Mouse (Mus musculus) CD4-positive, CD25-positive, alpha-beta regulatory T cell, adult 2 months (primary cell): Measurements from ENCODE around the gene Cend1.

Source experiments
- DNase-seq: peaks from one replicate; pipeline ENCODE4 v3.0.0-alpha.2; 2012; ENCODE audit warnings: low read depth, low spot score

The Cend1 gene

GRCm38 (mm10) chr7:141429310-141429709 is at the start of gene Cend1:
Gene Cend1, minus strand, starts transcription at chr7:141429491.
- DNase-seq: peak; percentile 59

GRCm38 (mm10) chr7:141478270-141478748 is 49.0 kb upstream of the Cend1 start:
- DNase-seq: no peak

GRCm38 (mm10) chr7:141477578-141478269 is 48.4 kb upstream of the Cend1 start:
- DNase-seq: no peak

- peak; percentile 23 for DNase-seq
Observed at GRCm38 (mm10) chr7:141476981-141477370, 47.7 kb upstream of the Cend1 start.

GRCm38 (mm10) chr7:141476226-141476980 is 47.1 kb upstream of the Cend1 start:
- peak; percentile 45 for DNase-seq

GRCm38 (mm10) chr7:141475805-141476158 is 46.5 kb upstream of the Cend1 start:
- no peak for DNase-seq

- DNase-seq: peak; percentile 90
Observed at GRCm38 (mm10) chr7:141475011-141475804, 45.9 kb upstream of the Cend1 start, which contains the start of the genes Polr2l and Tspan4. Gene Polr2l, minus strand, starts transcription at chr7:141475132. Gene Tspan4, plus strand, starts transcription at chr7:141475240.

- DNase-seq: no peak
Observed at GRCm38 (mm10) chr7:141474160-141474559, 44.9 kb upstream of the Cend1 start.

- DNase-seq: no peak
Observed at GRCm38 (mm10) chr7:141472763-141473162, 43.5 kb upstream of the Cend1 start.

- no peak for DNase-seq
Observed at GRCm38 (mm10) chr7:141472226-141472625, 42.9 kb upstream of the Cend1 start.

GRCm38 (mm10) chr7:141471236-141471635 is 41.9 kb upstream of the Cend1 start:
- no peak for DNase-seq

GRCm38 (mm10) chr7:141470637-141470944 is 41.3 kb upstream of the Cend1 start:
- no peak for DNase-seq

- no peak for DNase-seq
Observed at GRCm38 (mm10) chr7:141469901-141470636, 40.8 kb upstream of the Cend1 start.

- DNase-seq: no peak
Observed at GRCm38 (mm10) chr7:141469352-141469751, 40.1 kb upstream of the Cend1 start.

- peak; percentile 72 for DNase-seq
Observed at GRCm38 (mm10) chr7:141468522-141469211, 39.4 kb upstream of the Cend1 start.

- no peak for DNase-seq
Observed at GRCm38 (mm10) chr7:141468164-141468521, 38.9 kb upstream of the Cend1 start.

- peak; percentile 84 for DNase-seq
Observed at GRCm38 (mm10) chr7:141467230-141468030, 38.1 kb upstream of the Cend1 start, which contains the start of gene Cd151. Gene Cd151, plus strand, starts transcription at chr7:141467392.

GRCm38 (mm10) chr7:141466607-141467148 is 37.4 kb upstream of the Cend1 start:
- no peak for DNase-seq

GRCm38 (mm10) chr7:141466045-141466394 is 36.7 kb upstream of the Cend1 start:
- no peak for DNase-seq
